Mouse (Mus musculus) midbrain, embryonic 10.5 days (tissue): Measurements from ENCODE around the gene Tfec. TPM values are rescaled to one million over a fixed set of nuclear protein-coding genes. Genes with fewer than 3 reads are reported as not detected.

ENCODE experiments used
- DNase-seq: peaks from one replicate; pipeline ENCODE4 v3.0.0-alpha.2; 2017; ENCODE audit warnings: low spot score
- H3K27ac ChIP-seq: fragments of 300-500 bp; sonication (generic); replicated peaks from 2 replicates; pipeline ENCODE4 v1.5.1; 2016; ENCODE audit warnings: mild to moderate bottlenecking
- H3K27me3 ChIP-seq: fragments of 300-500 bp; sonication (generic); 2 replicates; pipeline ENCODE4 v1.6.1; 2016; ENCODE audit warnings: low read depth, mild to moderate bottlenecking; ENCODE audit not compliant: poor library complexity, severe bottlenecking
- H3K36me3 ChIP-seq: fragments of 300-500 bp; sonication (generic); 2 replicates; pipeline ENCODE4 v1.6.1; 2016; ENCODE audit warnings: mild to moderate bottlenecking, moderate library complexity
- H3K4me1 ChIP-seq: fragments of 300-500 bp; sonication (generic); 2 replicates; pipeline ENCODE4 v1.6.1; 2016
- H3K4me3 ChIP-seq: fragments of 300-500 bp; sonication (generic); 2 replicates; pipeline ENCODE4 v1.5.1; 2016; ENCODE audit warnings: mild to moderate bottlenecking, moderate library complexity
- H3K9me3 ChIP-seq: fragments of 300-500 bp; sonication (generic); replicated peaks from 2 replicates; pipeline ENCODE4 v1.6.1; 2016; ENCODE audit warnings: mild to moderate bottlenecking
- WGBS: fragments of 180-500 bp; shearing (Covaris S2); methylation state at CpG from one replicate; pipeline ENCODE4 v1.1.7; 2016; 5-methylcytosine and 5-hydroxymethylcytosine counted together
- polyA plus RNA-seq: library from polyadenylated mRNA; unstranded; fragments of >200 nt; fragmentation: Nextera tagmentation; extraction: Ambion mirVana; gene quantifications from 2 replicates; pipeline ENCODE4 v1.2.1, GENCODE M21; 2016

Tfec gene
- polyA plus RNA-seq, 1 experiment from 2014 or later: 2.1 TPM

- no peaks in the 10 kb centered on the region for H3K36me3 ChIP-seq
- WGBS: 91% methylated on average over 3 of the region's 3 CpGs
- H3K27ac ChIP-seq: no peak overlapping the region
- no peaks in the 10 kb centered on the region for H3K27me3 ChIP-seq
- H3K4me3 ChIP-seq: no peak overlapping the region
- H3K4me1 ChIP-seq: no peaks in the 10 kb centered on the region
- no peak for DNase-seq
- H3K9me3 ChIP-seq: no peaks in the 10 kb centered on the region
These were observed 36.2 kb downstream of the Tfec start for GRCm38 (mm10) chr6:16862050-16862449.

- H3K9me3 ChIP-seq: no peaks in the 10 kb centered on the region
- H3K4me1 ChIP-seq: no peaks in the 10 kb centered on the region
- no peaks in the 10 kb centered on the region for H3K27me3 ChIP-seq
- DNase-seq: no peak
- H3K27ac ChIP-seq: no peak overlapping the region
- 92% methylated on average over 7 of the region's 7 CpGs for WGBS
- no peaks in the 10 kb centered on the region for H3K36me3 ChIP-seq
- no peak overlapping the region for H3K4me3 ChIP-seq
These were observed 42.2 kb downstream of the Tfec start for GRCm38 (mm10) chr6:16855879-16856545.

GRCm38 (mm10) chr6:16854977-16855376 lies 43.3 kb downstream of the Tfec start:
- H3K4me1 ChIP-seq: no peaks in the 10 kb centered on the region
- no peaks in the 10 kb centered on the region for H3K27me3 ChIP-seq
- WGBS: 91% methylated on average over 9 of the region's 9 CpGs
- no peak overlapping the region for H3K4me3 ChIP-seq
- no peak overlapping the region for H3K27ac ChIP-seq
- H3K36me3 ChIP-seq: no peaks in the 10 kb centered on the region
- no peak for DNase-seq
- no peaks in the 10 kb centered on the region for H3K9me3 ChIP-seq

GRCm38 (mm10) chr6:16846521-16846920 lies 51.7 kb downstream of the Tfec start:
- Histone ChIP-seq H3K27ac (no peak overlapping the region), H3K36me3 (no peaks in the 10 kb centered on the region), H3K27me3 (no peaks in the 10 kb centered on the region), H3K4me1 (no peaks in the 10 kb centered on the region), H3K9me3 (no peaks in the 10 kb centered on the region), H3K4me3 (no peak overlapping the region)
- DNase-seq: no peak
- WGBS: 89% methylated on average over 7 of the region's 7 CpGs

GRCm38 (mm10) chr6:16835631-16836030 lies 62.6 kb downstream of the Tfec start:
- no peaks in the 10 kb centered on the region for H3K27me3 ChIP-seq
- H3K27ac ChIP-seq: no peak overlapping the region
- H3K36me3 ChIP-seq: no peaks in the 10 kb centered on the region
- H3K9me3 ChIP-seq: no peaks in the 10 kb centered on the region
- WGBS: 90% methylated on average over 1 of the region's 1 CpGs
- no peak for DNase-seq
- H3K4me1 ChIP-seq: peaks cover 4% of the 10 kb centered on the region
- no peak overlapping the region for H3K4me3 ChIP-seq

- no peaks in the 10 kb centered on the region for H3K36me3 ChIP-seq
- H3K27me3 ChIP-seq: no peaks in the 10 kb centered on the region
- no peaks in the 10 kb centered on the region for H3K9me3 ChIP-seq
- no peak overlapping the region for H3K4me3 ChIP-seq
- DNase-seq: no peak
- no peaks in the 10 kb centered on the region for H3K4me1 ChIP-seq
- H3K27ac ChIP-seq: no peak overlapping the region
These were observed 69.9 kb downstream of the Tfec start for GRCm38 (mm10) chr6:16828304-16828703.

GRCm38 (mm10) chr6:16821985-16822384 lies 76.3 kb downstream of the Tfec start:
- no peak for DNase-seq
- WGBS: 77% methylated on average over 1 of the region's 1 CpGs

GRCm38 (mm10) chr6:16806302-16806701 lies 91.9 kb downstream of the Tfec start:
- no peak overlapping the region for H3K4me3 ChIP-seq
- 89% methylated on average over 1 of the region's 1 CpGs for WGBS
- DNase-seq: no peak
- H3K9me3 ChIP-seq: no peaks in the 10 kb centered on the region
- H3K27me3 ChIP-seq: no peaks in the 10 kb centered on the region
- no peaks in the 10 kb centered on the region for H3K36me3 ChIP-seq
- peaks cover 10% of the 10 kb centered on the region; the same call in 1 of the 2 replicates for H3K4me1 ChIP-seq
- no peak overlapping the region for H3K27ac ChIP-seq

More at GRCm38 (mm10) chr6:16821985-16822384, 76.3 kb downstream of the Tfec start:
- Histone ChIP-seq H3K9me3 (no peaks in the 10 kb centered on the region), H3K27ac (no peak overlapping the region), H3K4me3 (no peak overlapping the region), H3K4me1 (no peaks in the 10 kb centered on the region), H3K36me3 (no peaks in the 10 kb centered on the region), H3K27me3 (no peaks in the 10 kb centered on the region)

- H3K36me3 ChIP-seq: no peaks in the 10 kb centered on the region
- H3K4me1 ChIP-seq: peaks cover 8% of the 10 kb centered on the region
- no peak overlapping the region for H3K4me3 ChIP-seq
- H3K27me3 ChIP-seq: no peaks in the 10 kb centered on the region
- H3K9me3 ChIP-seq: no peaks in the 10 kb centered on the region
- 44% methylated on average over 10 of the region's 10 CpGs for WGBS
- no peak overlapping the region for H3K27ac ChIP-seq
- DNase-seq: peak; percentile 29
These were observed 100.6 kb downstream of the Tfec start for GRCm38 (mm10) chr6:16797669-16798068.

- no peak for DNase-seq
- no peaks in the 10 kb centered on the region for H3K27me3 ChIP-seq
- peaks cover 8% of the 10 kb centered on the region for H3K4me1 ChIP-seq
- WGBS: 78% methylated on average over 9 of the region's 9 CpGs
- H3K4me3 ChIP-seq: no peak overlapping the region
- no peaks in the 10 kb centered on the region for H3K36me3 ChIP-seq
- H3K9me3 ChIP-seq: no peaks in the 10 kb centered on the region
- H3K27ac ChIP-seq: no peak overlapping the region
These were observed 101.3 kb downstream of the Tfec start for GRCm38 (mm10) chr6:16796914-16797313.

GRCm38 (mm10) chr6:16794036-16794435 lies 104.2 kb downstream of the Tfec start:
- no peak for DNase-seq
- Histone ChIP-seq H3K4me3 (no peak overlapping the region), H3K4me1 (peaks cover 8% of the 10 kb centered on the region), H3K9me3 (no peaks in the 10 kb centered on the region), H3K27ac (no peak overlapping the region), H3K36me3 (no peaks in the 10 kb centered on the region), H3K27me3 (no peaks in the 10 kb centered on the region)
- WGBS: 84% methylated on average over 7 of the region's 7 CpGs

GRCm38 (mm10) chr6:16785166-16785565 lies 113.1 kb downstream of the Tfec start:
- Histone ChIP-seq H3K27ac (no peak overlapping the region), H3K36me3 (no peaks in the 10 kb centered on the region), H3K4me1 (no peaks in the 10 kb centered on the region), H3K27me3 (no peaks in the 10 kb centered on the region), H3K9me3 (no peaks in the 10 kb centered on the region), H3K4me3 (no peak overlapping the region)
- no peak for DNase-seq
- WGBS: 74% methylated on average over 3 of the region's 3 CpGs
